Mouse (Mus musculus) G1E (cell line): ENCODE results near the gene Zdhhc17. TPM values are rescaled to one million over a fixed set of nuclear protein-coding genes. Genes with fewer than 3 reads are reported as not detected.

Experiments
- ATAC-seq: 2 replicates; pipeline ENCODE4 v1.8.0; 2016; ENCODE audit warnings: mild to moderate bottlenecking; ENCODE audit not compliant: insufficient number of reproducible peaks, poor library complexity, low FRiP score, severe bottlenecking; ENCODE audit errors: extremely low read depth
- DNase-seq: peaks from one replicate; pipeline ENCODE4 v3.0.0; 2012; ENCODE audit warnings: low spot score
- H3K27me3 ChIP-seq: 2 replicates; pipeline ENCODE4 v1.6.1; 2012; ENCODE audit warnings: mild to moderate bottlenecking, low read length, inconsistent platforms; ENCODE audit not compliant: insufficient read depth
- H3K36me3 ChIP-seq: replicated peaks from 2 replicates; pipeline ENCODE3; 2012; ENCODE audit warnings: mild to moderate bottlenecking, inconsistent platforms
- H3K4me1 ChIP-seq: 2 replicates; pipeline ENCODE4 v1.6.1; 2012; ENCODE audit warnings: low read depth, low read length, inconsistent platforms, mixed read lengths; ENCODE audit not compliant: insufficient read depth
- H3K4me3 ChIP-seq: 2 replicates; pipeline ENCODE4 v1.5.1; 2012; ENCODE audit warnings: low read depth, mild to moderate bottlenecking, inconsistent platforms, low read length, moderate library complexity, mixed read lengths
- H3K9me3 ChIP-seq: replicated peaks from 2 replicates; pipeline ENCODE4 v1.6.1; 2012; ENCODE audit warnings: inconsistent platforms
- CTCF ChIP-seq: IDR thresholded peaks from 2 replicates; pipeline ENCODE4 v1.5.1; 2012; ENCODE audit warnings: low read depth, low read length, inconsistent platforms, mixed read lengths
- GATA1 ChIP-seq: IDR thresholded peaks from 2 replicates; pipeline ENCODE4 v1.6.1; 2012; ENCODE audit warnings: borderline replicate concordance, low read length, inconsistent platforms, mixed read lengths
- GATA2 ChIP-seq: IDR thresholded peaks from 2 replicates; pipeline ENCODE4 v1.6.1; 2012; ENCODE audit warnings: low read depth, low read length, inconsistent platforms, borderline replicate concordance
- POLR2AphosphoS5 ChIP-seq: IDR thresholded peaks from 2 replicates; pipeline ENCODE4 v1.6.1; 2012; ENCODE audit warnings: low read depth, low read length, inconsistent platforms; ENCODE audit not compliant: insufficient replicate concordance
- TAL1 ChIP-seq: conservative IDR thresholded peaks from 2 replicates; pipeline ENCODE4 v1.6.1; 2012; ENCODE audit warnings: low read depth, low read length, inconsistent platforms, mixed read lengths
- polyA plus RNA-seq: library from polyadenylated mRNA; stranded (reverse); fragments of >175 nt; gene quantifications from 2 replicates; pipeline ENCODE4 v1.2.3, GENCODE M21; 2012
- total RNA-seq, 2 experiments: library from RNA; stranded (forward) in 1 of 2; stranded (reverse) in 1 of 2; fragments of 200-1000 nt in 1 of 2; fragments of >200 nt in 1 of 2; fragmentation: Nextera tagmentation in 1 of 2; gene quantifications; 2 replicates each; pipeline ENCODE4 v1.2.3; 2014 to 2017

The Zdhhc17 gene
- total and polyA plus RNA-seq, 3 experiments, result 1.5 to 102 (median 70.0) TPM

DNA sequence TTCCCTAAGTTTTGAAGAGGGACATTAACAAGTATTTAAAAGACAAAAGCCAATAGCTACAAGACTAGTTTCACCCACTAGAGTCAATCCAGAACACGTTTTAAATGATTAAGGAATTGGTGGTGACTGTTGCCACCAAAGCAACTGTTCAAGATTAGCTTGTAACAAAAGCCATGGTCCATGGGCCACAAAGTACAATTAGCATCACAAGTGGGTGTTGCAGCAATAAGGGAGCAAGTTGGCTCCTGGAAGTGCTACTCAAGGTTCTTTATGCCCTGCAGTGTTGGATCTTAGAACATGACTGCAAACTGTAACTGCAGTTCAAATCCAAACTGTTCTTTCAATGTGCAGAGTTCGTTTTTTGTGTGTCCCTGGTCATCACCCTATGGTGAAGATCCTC, 32.6 kb downstream of the Zdhhc17 start:
- no peaks in the 10 kb centered on the region for H3K27me3 ChIP-seq
- H3K36me3 ChIP-seq, result peaks cover 87% of the 10 kb centered on the region
- no peak overlapping the region for H3K4me3 ChIP-seq
- TF ChIP-seq POLR2AphosphoS5 (no peak), GATA2 (no peak), TAL1 (no peak), CTCF (no peak), GATA1 (no peak)
- H3K9me3 ChIP-seq, result no peaks in the 10 kb centered on the region
- DNase-seq (no peak), ATAC-seq (no peak)
- peaks cover 12% of the 10 kb centered on the region for H3K4me1 ChIP-seq

DNA sequence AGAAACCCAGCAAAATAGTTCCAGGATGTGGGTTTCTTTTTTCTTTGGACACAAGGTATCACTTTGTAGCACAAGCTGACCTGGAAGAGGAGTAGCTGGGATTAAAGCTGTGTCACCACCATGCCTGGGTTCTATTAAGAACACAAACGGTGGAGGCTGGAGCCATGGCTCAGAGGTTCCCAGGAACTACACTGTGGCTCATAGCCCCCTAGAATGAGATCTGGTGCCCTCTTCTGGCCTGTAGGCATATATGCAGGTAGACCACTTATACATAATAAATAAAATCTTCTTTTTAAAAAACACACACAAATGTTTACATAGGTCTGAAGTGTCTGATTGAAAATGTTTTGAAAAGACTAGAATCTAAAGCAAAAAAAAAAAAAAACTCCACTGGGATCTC, 33.9 kb downstream of the Zdhhc17 start:
- H3K4me1 ChIP-seq, result peaks cover 11% of the 10 kb centered on the region
- DNase-seq (no peak), ATAC-seq (peak; percentile 41; the same call in 1 of the 2 replicates)
- peaks cover 90% of the 10 kb centered on the region for H3K36me3 ChIP-seq
- H3K4me3 ChIP-seq, result no peak overlapping the region
- TF ChIP-seq POLR2AphosphoS5 (no peak), TAL1 (no peak), CTCF (0 out of 2 replicates have a peak, but pooled peaks have one; percentile 19), GATA2 (no peak), GATA1 (no peak)
- no peaks in the 10 kb centered on the region for H3K9me3 ChIP-seq
- H3K27me3 ChIP-seq, result no peaks in the 10 kb centered on the region

DNA sequence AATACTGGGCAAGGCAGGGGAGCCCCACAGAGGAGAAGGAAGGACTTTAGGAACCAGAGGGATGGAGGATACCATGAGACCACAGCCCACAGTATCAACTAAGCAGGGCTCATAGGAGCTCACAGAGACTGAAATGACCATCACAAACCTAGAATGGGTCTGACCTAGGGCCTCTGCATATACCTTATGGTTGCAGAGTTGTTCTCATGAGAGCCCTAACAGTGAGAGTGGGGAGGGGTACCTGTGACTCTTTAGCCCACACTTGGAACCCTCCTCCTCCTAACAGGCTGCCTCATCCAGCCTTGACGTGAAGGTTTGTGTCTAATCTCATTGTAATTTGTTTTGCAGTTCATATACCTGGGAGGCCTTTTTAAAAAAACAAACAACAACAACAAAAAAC, 35.1 kb downstream of the Zdhhc17 start:
- ATAC-seq (no peak), DNase-seq (no peak)
- peaks cover 89% of the 10 kb centered on the region for H3K36me3 ChIP-seq
- H3K4me1 ChIP-seq, result peaks cover 9% of the 10 kb centered on the region
- H3K27me3 ChIP-seq, result no peaks in the 10 kb centered on the region
- H3K9me3 ChIP-seq, result no peaks in the 10 kb centered on the region
- no peak overlapping the region for H3K4me3 ChIP-seq
- no peak for TF ChIP-seq GATA2
- no peak for TF ChIP-seq CTCF
- no peak for TF ChIP-seq TAL1
- TF ChIP-seq GATA1, result no peak
- no peak for TF ChIP-seq POLR2AphosphoS5

DNA sequence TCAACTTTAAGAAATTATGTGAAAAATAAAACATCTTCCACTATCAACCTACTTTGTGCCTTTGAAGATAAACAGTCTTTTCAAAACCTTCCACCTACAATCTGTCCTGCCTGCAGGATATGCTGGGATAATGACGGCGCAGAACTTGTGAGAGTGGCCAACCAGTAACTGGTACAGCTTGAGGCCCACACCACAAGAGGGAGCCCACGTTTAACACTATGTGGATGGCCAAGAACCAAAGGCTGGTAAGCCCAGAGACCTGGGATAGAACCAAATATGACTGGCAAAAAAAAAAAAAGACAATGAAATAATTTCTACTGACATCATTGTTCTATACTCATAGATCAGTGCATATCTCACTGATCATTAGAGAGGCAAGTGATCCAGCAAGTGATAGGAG, 35.5 kb downstream of the Zdhhc17 start:
- Histone ChIP-seq H3K4me1 (peaks cover 6% of the 10 kb centered on the region), H3K9me3 (no peaks in the 10 kb centered on the region), H3K36me3 (peaks cover 89% of the 10 kb centered on the region), H3K4me3 (no peak overlapping the region), H3K27me3 (no peaks in the 10 kb centered on the region)
- ATAC-seq, result no peak
- no peak for TF ChIP-seq CTCF
- TF ChIP-seq TAL1, result no peak
- TF ChIP-seq POLR2AphosphoS5, result no peak
- TF ChIP-seq GATA1, result no peak
- TF ChIP-seq GATA2, result no peak
- DNase-seq, result no peak

DNA sequence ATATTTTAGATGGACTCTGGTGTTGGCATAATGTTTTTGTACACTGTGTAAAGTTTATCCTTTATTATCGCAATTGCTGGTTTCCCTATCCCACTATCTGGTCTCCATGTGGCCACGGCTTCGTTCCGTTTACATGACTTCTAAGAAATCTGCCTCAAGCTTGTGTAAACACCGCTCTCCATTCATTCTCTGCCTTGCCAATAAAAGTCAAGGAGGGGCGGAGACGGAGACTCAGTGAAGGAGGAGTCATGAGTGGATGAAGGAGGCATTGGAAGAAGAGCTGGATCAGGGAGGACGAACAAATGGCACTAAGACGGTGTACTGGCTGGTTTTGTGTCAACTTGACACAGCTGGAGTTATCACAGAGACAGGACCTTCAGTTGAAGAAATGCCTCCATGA, 37.9 kb downstream of the Zdhhc17 start:
- Histone ChIP-seq H3K4me3 (no peak overlapping the region), H3K36me3 (peaks cover 91% of the 10 kb centered on the region)
- TF ChIP-seq GATA2 (no peak), POLR2AphosphoS5 (no peak), GATA1 (no peak), TAL1 (no peak), CTCF (no peak)

DNA sequence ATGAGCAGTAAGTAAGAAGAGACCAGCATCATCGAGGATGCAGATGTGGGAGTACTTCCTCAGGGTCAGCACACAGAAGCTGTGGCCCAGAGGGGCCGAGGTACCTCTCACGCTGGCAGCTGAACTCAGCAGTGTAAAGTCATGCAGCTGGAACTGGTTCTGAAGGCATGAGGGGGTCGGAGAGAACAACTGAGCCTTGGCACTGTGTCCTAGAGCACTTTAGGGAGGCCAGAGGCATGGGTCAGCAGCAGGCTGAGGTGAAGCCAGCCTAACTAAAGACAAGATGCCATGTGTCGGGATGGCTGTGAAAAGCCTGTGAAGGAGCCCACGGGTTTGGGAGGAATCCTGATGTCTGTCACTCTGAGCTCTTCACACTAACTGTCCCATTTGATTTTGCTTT, 38.5 kb downstream of the Zdhhc17 start:
- DNase-seq (no peak), ATAC-seq (no peak)
- peaks cover 5% of the 10 kb centered on the region for H3K4me1 ChIP-seq
- no peaks in the 10 kb centered on the region for H3K27me3 ChIP-seq
- no peaks in the 10 kb centered on the region for H3K9me3 ChIP-seq
- TF ChIP-seq GATA2 (no peak), POLR2AphosphoS5 (no peak), TAL1 (no peak), GATA1 (no peak), CTCF (no peak)
- H3K4me3 ChIP-seq, result no peak overlapping the region
- H3K36me3 ChIP-seq, result peaks cover 91% of the 10 kb centered on the region

More for the DNA sequence above, 37.9 kb downstream of the Zdhhc17 start:
- no peaks in the 10 kb centered on the region for H3K27me3 ChIP-seq
- peaks cover 5% of the 10 kb centered on the region for H3K4me1 ChIP-seq
- DNase-seq (no peak), ATAC-seq (no peak)
- H3K9me3 ChIP-seq, result no peaks in the 10 kb centered on the region
